Mouse (Mus musculus) adrenal gland, postnatal 4 days (tissue): ENCODE data around the gene Defb48. TPM values are rescaled to one million over a fixed set of nuclear protein-coding genes. Genes with fewer than 3 reads are reported as not detected.

Experiments used
- DNase-seq, 2 experiments: peaks; one replicate each; pipeline ENCODE4 v3.0.0; 2021 to 2022; ENCODE audit warnings: low spot score in 2 of 2, mixed read lengths in 2 of 2
- total RNA-seq, 2 experiments: library from RNA; stranded (reverse); gene quantifications; 2 replicates each; pipeline ENCODE4 v1.2.3; 2021

Defb48 gene
- total RNA-seq, 2 experiments from 2014 or later = not detected

GRCm38 (mm10) chr14:62935361-62935760, 48.9 kb downstream of the Defb48 start:
- DNase-seq = no peak

- no peak for DNase-seq
Measured at GRCm38 (mm10) chr14:62928101-62928541, 56.2 kb downstream of the Defb48 start.

Other genes starting within 250 kb of the Defb48 start
- gene Ints6, start 223.3 kb downstream of the Defb48 start, total RNA-seq = 10 to 100 TPM; 52.4 to 56.5 TPM
- 10 to 100 TPM; 33.7 to 35.2 TPM for gene Wdfy2, start 146.8 kb downstream of the Defb48 start, total RNA-seq
- not detected for gene Defb47, start 13.6 kb upstream of the Defb48 start, total RNA-seq
- not detected for gene Defb43, start 27.3 kb upstream of the Defb48 start, total RNA-seq
- gene Defb42, start 62.5 kb upstream of the Defb48 start, total RNA-seq = 1 to 10 TPM in 1 of 2 experiments, under 1 TPM in 1; 0.82 to 1.8 TPM
- not detected for gene Defb30, start 65.5 kb upstream of the Defb48 start, total RNA-seq